Mouse (Mus musculus) liver, embryonic 15.5 days (tissue): ENCODE measurements around the gene Pltp. TPM values are rescaled to one million over a fixed set of nuclear protein-coding genes. Genes with fewer than 3 reads are reported as not detected.

Source experiments
- ATAC-seq: fragments of 200-750 bp; cut with Nextera tagmentation; 2 replicates; pipeline ENCODE4 v1.8.0; 2017; ENCODE audit warnings: moderate number of reproducible peaks, mild to moderate bottlenecking, moderate library complexity; ENCODE audit not compliant: insufficient read depth
- H3K27ac ChIP-seq: fragments of 300-500 bp; sonication (generic); replicated peaks from 2 replicates; pipeline ENCODE4 v1.5.1; 2015; ENCODE audit warnings: mild to moderate bottlenecking, inconsistent platforms
- H3K27me3 ChIP-seq: fragments of 300-500 bp; sonication (generic); 2 replicates; pipeline ENCODE4 v1.6.1; 2015; ENCODE audit warnings: mild to moderate bottlenecking, inconsistent platforms
- H3K36me3 ChIP-seq: fragments of 300-500 bp; sonication (generic); replicated peaks from 2 replicates; pipeline ENCODE4 v1.6.1; 2015; ENCODE audit warnings: moderate library complexity, mild to moderate bottlenecking, inconsistent platforms
- H3K4me1 ChIP-seq: fragments of 300-500 bp; sonication (generic); replicated peaks from 2 replicates; pipeline ENCODE4 v1.6.1; 2015; ENCODE audit warnings: inconsistent platforms
- H3K4me2 ChIP-seq: fragments of 300-500 bp; sonication (generic); 2 replicates; pipeline ENCODE4 v1.6.1; 2015; ENCODE audit warnings: moderate library complexity, mild to moderate bottlenecking, inconsistent platforms
- H3K4me3 ChIP-seq: fragments of 300-500 bp; sonication (generic); replicated peaks from 2 replicates; pipeline ENCODE4 v1.5.1; 2015; ENCODE audit warnings: mild to moderate bottlenecking, inconsistent platforms
- H3K9ac ChIP-seq: fragments of 300-500 bp; sonication (generic); 2 replicates; pipeline ENCODE4 v1.6.1; 2015; ENCODE audit warnings: moderate library complexity, mild to moderate bottlenecking, inconsistent platforms
- H3K9me3 ChIP-seq: fragments of 300-500 bp; sonication (generic); replicated peaks from 2 replicates; pipeline ENCODE4 v1.6.1; 2016; ENCODE audit warnings: inconsistent platforms
- WGBS: fragments of 180-500 bp; shearing (Covaris S2); methylation state at CpG from one replicate; pipeline ENCODE4 v1.1.7; 2015; ENCODE audit warnings: mixed read lengths; ENCODE audit not compliant: insufficient replicate concordance; 5-methylcytosine and 5-hydroxymethylcytosine counted together
- polyA plus RNA-seq: library from polyadenylated mRNA; unstranded; fragments of >200 nt; fragmentation: Nextera tagmentation; extraction: Ambion mirVana; gene quantifications from 2 replicates; pipeline ENCODE4 v1.2.1, GENCODE M21; 2015

Gene Pltp
- polyA plus RNA-seq = 17.8 and 23.5 TPM in 2 replicates

DNA sequence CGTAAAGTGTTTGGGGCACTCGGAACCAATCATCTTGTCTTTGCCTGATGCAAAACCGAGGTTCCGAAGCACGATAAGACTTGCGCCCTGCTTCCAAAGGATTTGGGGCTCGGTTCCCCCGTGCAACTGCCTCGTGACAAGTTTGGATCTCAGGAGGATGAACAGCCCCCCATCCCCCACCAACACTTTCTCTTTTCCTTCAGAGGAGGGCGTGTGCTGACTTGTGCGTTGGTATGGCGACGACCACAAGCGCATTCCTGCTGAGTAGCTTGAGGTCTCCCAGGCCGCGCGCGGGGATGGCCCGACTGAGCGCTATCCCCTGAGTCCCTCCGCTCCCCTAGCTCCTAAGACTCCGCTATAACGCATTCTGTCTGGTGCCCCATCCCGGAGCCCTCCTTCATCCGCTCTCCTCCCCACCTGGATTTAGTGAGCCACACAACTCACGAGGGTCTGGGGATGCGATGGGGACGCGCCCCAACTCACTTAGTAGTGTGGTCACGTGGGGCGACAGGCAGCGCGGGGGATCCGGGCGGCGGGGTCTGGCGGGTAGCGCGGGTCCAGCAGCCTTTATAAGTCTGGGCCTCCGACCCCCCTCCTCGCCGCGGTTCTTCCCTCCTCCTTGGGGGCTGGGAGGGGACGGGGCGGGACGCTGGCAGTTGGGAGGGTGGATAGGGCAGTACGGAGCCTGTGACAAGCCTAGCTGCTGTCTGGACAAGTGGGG lies at the start of gene Pltp:
Pltp (minus strand) TSS at position 611 of the 721 bp plus-strand sequence.
- peak within 1 kb of the TSS; percentile 67 for H3K4me2 ChIP-seq
- no peaks in the 10 kb centered on the region for H3K9me3 ChIP-seq
- peaks cover 71% of the 10 kb centered on the region for H3K27me3 ChIP-seq
- H3K27ac ChIP-seq = no peak within 1 kb of the TSS
- ATAC-seq = 0 out of 2 replicates have a peak, but pooled peaks have one; percentile 14
- peak within 1 kb of the TSS; percentile 48 for H3K4me3 ChIP-seq
- no peaks in the 10 kb centered on the region for H3K36me3 ChIP-seq
- peaks cover 35% of the 10 kb centered on the region for H3K4me1 ChIP-seq
- under 1% methylated on average over 47 of the region's 47 CpGs for WGBS
- no peak within 1 kb of the TSS for H3K9ac ChIP-seq

- Histone ChIP-seq H3K4me1 (peaks cover 18% of the 10 kb centered on the region), H3K9ac (no peak overlapping the region), H3K4me3 (no peak overlapping the region), H3K36me3 (peaks cover 83% of the 10 kb centered on the region), H3K9me3 (peaks cover 6% of the 10 kb centered on the region; the same call in 1 of the 2 replicates), H3K27me3 (no peaks in the 10 kb centered on the region), H3K4me2 (no peak overlapping the region), H3K27ac (no peak overlapping the region)
- no peak for ATAC-seq
- 94% methylated on average over 4 of the region's 4 CpGs for WGBS
Observed at GRCm38 (mm10) chr2:164906071-164906470, 48.6 kb upstream of the Pltp start.

DNA sequence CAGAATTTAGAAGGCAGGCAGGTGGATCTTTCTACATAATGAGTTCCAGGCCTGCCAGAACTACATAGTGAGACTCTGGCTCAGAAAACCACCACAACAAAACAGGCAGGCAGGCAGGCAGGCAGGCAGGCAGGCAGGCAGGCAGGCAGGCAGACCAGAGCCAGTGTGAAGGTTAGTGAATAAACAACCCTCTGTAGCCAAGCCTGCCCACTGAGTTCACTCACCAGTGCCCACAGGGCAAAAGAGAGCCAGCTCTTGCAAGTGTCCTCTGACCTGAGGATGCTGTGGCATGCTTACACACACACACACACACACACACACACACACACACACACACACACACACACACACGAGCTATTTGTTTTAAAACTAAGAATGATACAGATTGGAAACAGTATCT lies 46.0 kb upstream of the Pltp start:
- Histone ChIP-seq H3K9me3 (peaks cover 6% of the 10 kb centered on the region; the same call in 1 of the 2 replicates), H3K27ac (no peak overlapping the region), H3K27me3 (no peaks in the 10 kb centered on the region), H3K4me3 (no peak overlapping the region), H3K9ac (no peak overlapping the region), H3K4me1 (no peaks in the 10 kb centered on the region), H3K36me3 (peaks cover 99% of the 10 kb centered on the region), H3K4me2 (no peak overlapping the region)
- WGBS = 92% methylated on average over 1 of the region's 1 CpGs
- no peak for ATAC-seq

DNA sequence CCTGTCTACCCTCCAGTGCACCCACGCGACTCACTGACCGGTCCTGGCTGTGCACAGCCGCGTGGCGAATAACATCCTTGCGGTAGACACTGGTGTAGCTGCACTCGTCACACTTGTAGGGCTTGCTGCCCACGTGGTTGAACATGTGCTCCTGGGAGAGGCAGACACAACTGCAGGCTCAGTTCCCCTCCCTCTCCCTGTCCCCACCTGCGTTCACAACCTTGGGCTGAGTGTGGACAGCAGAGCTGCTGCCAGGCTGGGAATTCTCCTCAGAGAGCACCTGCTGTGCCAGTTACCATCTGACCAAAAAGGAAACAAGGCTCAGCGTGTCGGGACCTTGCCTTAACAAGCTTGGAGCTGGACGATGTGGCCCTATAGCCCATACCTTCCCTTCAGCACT lies 43.9 kb upstream of the Pltp start:
- Histone ChIP-seq H3K4me2 (no peak overlapping the region), H3K27ac (no peak overlapping the region), H3K4me1 (no peaks in the 10 kb centered on the region), H3K4me3 (no peak overlapping the region), H3K9me3 (peaks cover 6% of the 10 kb centered on the region; the same call in 1 of the 2 replicates), H3K27me3 (no peaks in the 10 kb centered on the region), H3K36me3 (peaks cover 98% of the 10 kb centered on the region), H3K9ac (no peak overlapping the region)
- 85% methylated on average over 13 of the region's 13 CpGs for WGBS
- no peak for ATAC-seq

DNA sequence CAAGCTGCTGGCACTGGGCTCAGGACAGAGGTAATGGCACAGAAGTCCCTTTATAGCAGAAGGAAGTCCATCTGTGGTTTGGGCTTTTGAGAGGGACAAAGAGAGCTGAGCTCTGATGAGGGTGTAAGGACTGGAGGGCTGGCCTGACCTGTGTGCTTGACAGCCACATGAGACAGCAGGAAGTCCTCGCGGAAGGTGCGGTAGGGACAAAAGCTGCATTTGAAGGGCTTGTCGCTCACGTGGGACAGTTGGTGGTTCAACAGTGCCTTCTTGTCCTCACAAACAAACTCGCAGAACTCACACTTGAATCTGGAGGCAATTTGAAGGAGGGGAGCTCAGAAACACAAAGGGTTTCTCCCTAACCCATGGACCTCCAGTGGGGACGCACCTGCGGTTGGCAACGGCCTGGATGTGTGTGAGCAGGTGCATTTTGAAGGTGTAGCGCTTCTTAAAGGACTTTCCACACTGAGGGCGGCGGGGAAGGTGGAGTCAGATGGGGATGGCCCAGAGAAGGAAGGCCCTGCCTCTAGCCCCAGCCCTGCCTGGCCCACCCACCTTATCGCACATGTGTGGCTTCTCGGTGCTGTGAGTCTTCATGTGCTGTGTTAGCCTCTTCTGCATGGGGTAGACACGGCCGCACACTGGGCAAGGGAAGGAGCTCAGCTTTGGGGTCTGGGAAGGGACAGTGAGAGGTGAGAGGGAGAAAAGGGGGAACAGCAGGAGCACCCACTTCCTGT lies 42.4 kb upstream of the Pltp start:
- Histone ChIP-seq H3K4me1 (no peaks in the 10 kb centered on the region), H3K27me3 (no peaks in the 10 kb centered on the region), H3K9me3 (no peaks in the 10 kb centered on the region; the same call in 1 of the 2 replicates), H3K4me3 (no peak overlapping the region), H3K4me2 (no peak overlapping the region), H3K36me3 (peaks cover 98% of the 10 kb centered on the region), H3K9ac (no peak overlapping the region), H3K27ac (no peak overlapping the region)
- 81% methylated on average over 16 of the region's 16 CpGs for WGBS
- ATAC-seq = no peak

GRCm38 (mm10) chr2:164899034-164899433 lies 41.5 kb upstream of the Pltp start:
- H3K27me3 ChIP-seq = no peaks in the 10 kb centered on the region
- H3K9me3 ChIP-seq = no peaks in the 10 kb centered on the region; the same call in 1 of the 2 replicates
- ATAC-seq = no peak
- peaks cover 98% of the 10 kb centered on the region for H3K36me3 ChIP-seq
- WGBS = 86% methylated on average over 15 of the region's 15 CpGs
- no peaks in the 10 kb centered on the region for H3K4me1 ChIP-seq
- H3K4me2 ChIP-seq = no peak overlapping the region
- no peak overlapping the region for H3K9ac ChIP-seq
- H3K4me3 ChIP-seq = no peak overlapping the region
- H3K27ac ChIP-seq = no peak overlapping the region

DNA sequence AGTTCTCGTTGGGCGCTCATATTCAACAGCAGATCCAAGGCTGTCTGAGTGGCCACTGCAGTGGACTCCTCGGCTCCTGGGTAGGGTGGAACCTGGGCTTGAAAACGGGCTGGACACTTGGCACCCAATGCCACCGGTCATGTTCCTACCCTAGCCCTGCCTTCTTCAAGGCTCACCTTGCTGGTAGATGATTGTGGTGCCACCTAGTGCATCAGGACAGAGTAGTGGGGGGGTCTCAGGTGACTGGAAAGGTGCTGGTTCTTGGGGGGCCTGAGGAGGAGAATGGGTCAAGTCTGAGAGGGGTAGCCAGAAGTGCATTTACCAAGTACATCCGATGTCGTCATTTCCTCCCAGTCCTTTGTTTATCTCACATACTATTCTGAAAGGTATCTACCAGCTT lies 40.5 kb upstream of the Pltp start:
- peaks cover 99% of the 10 kb centered on the region for H3K36me3 ChIP-seq
- H3K27me3 ChIP-seq = no peaks in the 10 kb centered on the region
- H3K9me3 ChIP-seq = no peaks in the 10 kb centered on the region; the same call in 1 of the 2 replicates
- no peak overlapping the region for H3K4me3 ChIP-seq
- no peaks in the 10 kb centered on the region for H3K4me1 ChIP-seq
- H3K9ac ChIP-seq = no peak overlapping the region
- no peak overlapping the region for H3K4me2 ChIP-seq
- WGBS = 86% methylated on average over 7 of the region's 7 CpGs
- no peak for ATAC-seq
- no peak overlapping the region for H3K27ac ChIP-seq

GRCm38 (mm10) chr2:164895885-164896284 lies 38.4 kb upstream of the Pltp start:
- H3K36me3 ChIP-seq = peaks cover 99% of the 10 kb centered on the region

DNA sequence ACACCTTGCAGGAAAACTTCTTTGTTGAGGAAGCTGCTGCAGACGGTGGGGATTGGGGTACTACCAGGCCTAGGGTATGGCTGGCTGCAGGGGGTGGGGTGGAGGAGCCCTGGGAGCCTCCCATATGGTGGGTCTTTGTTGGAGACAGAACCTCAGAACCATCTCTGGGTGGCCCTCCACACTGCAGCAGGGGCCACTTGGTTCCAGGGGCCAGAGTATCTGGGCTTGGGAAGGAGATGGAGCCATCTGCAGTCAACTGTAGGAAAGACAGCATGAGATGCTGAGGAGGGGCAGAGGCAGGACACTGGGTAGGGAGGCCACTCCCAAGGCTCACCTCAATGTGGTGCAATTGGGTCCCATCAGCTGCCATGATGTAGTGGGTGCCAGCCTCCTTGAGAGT lies 37.1 kb upstream of the Pltp start:
- ATAC-seq = no peak
- Histone ChIP-seq H3K27me3 (no peaks in the 10 kb centered on the region), H3K36me3 (peaks cover 99% of the 10 kb centered on the region)

More at GRCm38 (mm10) chr2:164895885-164896284, 38.4 kb upstream of the Pltp start:
- H3K4me3 ChIP-seq = no peak overlapping the region
- no peak overlapping the region for H3K27ac ChIP-seq
- no peaks in the 10 kb centered on the region for H3K27me3 ChIP-seq
- H3K9ac ChIP-seq = no peak overlapping the region
- no peak overlapping the region for H3K4me2 ChIP-seq
- H3K9me3 ChIP-seq = no peaks in the 10 kb centered on the region; the same call in 1 of the 2 replicates
- no peak for ATAC-seq
- no peaks in the 10 kb centered on the region for H3K4me1 ChIP-seq
- WGBS = 87% methylated on average over 6 of the region's 6 CpGs

GRCm38 (mm10) chr2:164894048-164894447 lies 36.5 kb upstream of the Pltp start:
- H3K36me3 ChIP-seq = peaks cover 99% of the 10 kb centered on the region
- no peak for ATAC-seq
- 69% methylated on average over 5 of the region's 5 CpGs for WGBS
- H3K9me3 ChIP-seq = no peaks in the 10 kb centered on the region; the same call in 1 of the 2 replicates
- H3K27me3 ChIP-seq = no peaks in the 10 kb centered on the region
- H3K4me3 ChIP-seq = no peak overlapping the region
- no peak overlapping the region for H3K4me2 ChIP-seq
- no peak overlapping the region for H3K27ac ChIP-seq
- no peaks in the 10 kb centered on the region for H3K4me1 ChIP-seq
- no peak overlapping the region for H3K9ac ChIP-seq

More for the DNA sequence above, 37.1 kb upstream of the Pltp start:
- Histone ChIP-seq H3K27ac (no peak overlapping the region), H3K9ac (no peak overlapping the region), H3K4me2 (no peak overlapping the region), H3K9me3 (no peaks in the 10 kb centered on the region; the same call in 1 of the 2 replicates), H3K4me1 (no peaks in the 10 kb centered on the region), H3K4me3 (no peak overlapping the region)
- WGBS = 84% methylated on average over 1 of the region's 1 CpGs

DNA sequence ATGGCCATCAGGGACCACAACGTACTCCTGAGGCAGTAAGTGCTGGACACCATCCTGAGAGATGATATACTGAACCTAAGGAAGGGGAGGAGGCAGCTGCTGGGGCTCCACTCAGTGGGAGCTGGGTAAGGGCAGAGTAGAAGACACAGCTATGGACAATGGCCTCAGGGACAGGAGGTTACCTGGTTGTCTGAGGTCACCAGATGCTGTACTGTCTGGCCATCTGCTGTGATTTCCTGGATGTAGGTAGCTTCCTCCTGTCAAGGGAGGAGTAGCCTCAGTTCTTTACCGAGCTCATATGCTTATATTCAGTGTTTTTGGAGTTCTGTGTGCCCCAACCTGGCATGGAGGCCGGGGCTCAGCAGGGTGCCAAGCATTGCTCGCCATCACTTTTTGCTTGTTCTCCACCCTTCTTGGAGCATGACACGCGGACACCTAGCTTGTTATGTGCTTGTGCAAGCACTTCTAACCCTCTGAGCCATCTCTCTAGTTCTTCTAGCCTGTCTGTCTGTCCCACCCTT lies 35.2 kb upstream of the Pltp start:
- WGBS = 91% methylated on average over 6 of the region's 6 CpGs
- H3K27me3 ChIP-seq = no peaks in the 10 kb centered on the region

More for the DNA sequence above, 35.2 kb upstream of the Pltp start:
- Histone ChIP-seq H3K9ac (no peak overlapping the region), H3K4me1 (no peaks in the 10 kb centered on the region), H3K9me3 (no peaks in the 10 kb centered on the region; the same call in 1 of the 2 replicates), H3K27ac (no peak overlapping the region), H3K4me3 (no peak overlapping the region), H3K36me3 (peaks cover 99% of the 10 kb centered on the region), H3K4me2 (no peak overlapping the region)
- ATAC-seq = no peak
